Mouse (Mus musculus) lung, adult 18-20 months (tissue): ENCODE data around the gene Il31ra.

ENCODE experiments used
- DNase-seq, 2 experiments: peaks; one replicate each; pipeline ENCODE4 v3.0.0; 2022; ENCODE audit warnings: mixed read lengths in 2 of 2

Il31ra gene

GRCm38 (mm10) chr13:112505436-112505835, 88.7 kb downstream of the Il31ra start:
- no peak for DNase-seq

DNA sequence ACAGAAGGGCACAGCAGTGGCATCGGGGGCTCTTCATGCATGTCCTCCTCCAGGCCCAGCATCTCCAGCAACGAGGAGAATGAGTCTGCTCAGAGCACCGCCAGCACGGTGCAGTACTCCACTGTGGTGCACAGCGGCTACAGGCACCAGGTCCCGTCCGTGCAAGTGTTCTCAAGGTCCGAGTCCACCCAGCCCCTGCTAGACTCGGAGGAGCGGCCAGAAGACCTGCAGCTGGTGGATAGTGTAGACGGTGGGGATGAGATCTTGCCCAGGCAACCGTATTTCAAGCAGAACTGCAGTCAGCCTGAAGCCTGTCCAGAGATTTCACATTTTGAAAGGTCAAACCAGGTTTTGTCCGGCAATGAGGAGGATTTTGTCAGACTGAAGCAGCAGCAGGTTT, 90.3 kb downstream of the Il31ra start:
- DNase-seq, result no peak

GRCm38 (mm10) chr13:112500466-112500865, 93.7 kb downstream of the Il31ra start:
- peak; percentile 20 to 31 for DNase-seq

GRCm38 (mm10) chr13:112500027-112500426, 94.1 kb downstream of the Il31ra start:
- no peak for DNase-seq

DNA sequence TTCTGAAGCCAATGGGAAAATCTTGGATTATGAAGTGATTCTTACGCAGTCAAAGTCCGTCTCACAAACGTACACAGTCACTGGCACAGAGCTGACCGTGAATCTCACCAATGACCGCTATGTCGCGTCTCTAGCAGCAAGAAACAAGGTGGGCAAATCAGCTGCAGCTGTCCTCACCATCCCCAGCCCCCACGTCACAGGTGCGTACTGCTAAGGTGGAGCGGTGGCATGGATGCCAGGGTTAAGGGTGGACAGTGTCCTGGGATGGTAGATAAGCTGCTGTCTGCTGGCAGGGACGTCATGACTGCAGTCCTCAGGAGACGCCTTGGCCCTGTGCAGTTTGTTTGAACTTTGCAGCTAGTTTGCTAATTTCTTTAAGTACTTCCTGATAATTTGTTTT, 99.6 kb downstream of the Il31ra start:
- no peak for DNase-seq

GRCm38 (mm10) chr13:112492285-112492678, 101.9 kb downstream of the Il31ra start:
- no peak for DNase-seq

DNA sequence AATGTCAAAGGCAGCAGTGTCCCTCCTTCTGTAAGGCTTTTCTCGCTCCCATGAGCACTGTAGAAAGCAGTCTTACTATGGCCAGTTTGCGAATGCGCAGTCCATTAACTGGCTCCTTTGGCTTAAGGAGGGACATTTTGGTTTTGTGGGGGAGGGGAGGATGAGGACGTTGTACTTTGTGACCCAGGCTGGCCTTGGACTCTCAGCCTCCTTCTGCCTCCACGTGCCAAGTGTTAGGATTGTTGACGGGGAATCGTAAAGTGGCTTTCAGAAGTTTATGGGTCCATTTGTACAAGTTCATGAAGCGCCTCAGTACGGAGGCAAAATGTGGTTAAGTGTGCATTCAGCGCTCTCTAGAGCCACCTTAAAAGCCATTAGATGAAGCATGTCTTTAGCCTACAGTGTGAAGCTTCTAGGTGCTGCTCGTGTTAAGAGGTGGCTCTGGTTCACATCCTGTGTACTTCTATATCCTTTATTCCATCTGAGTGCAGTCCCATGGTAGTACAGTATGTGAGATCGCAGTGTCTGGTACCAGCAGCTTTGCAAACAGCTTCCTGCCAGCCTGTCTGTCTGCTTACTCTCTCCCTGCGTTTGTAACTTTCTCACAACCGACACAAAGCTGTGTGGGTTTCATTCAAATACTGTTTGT, 102.4 kb downstream of the Il31ra start:
- DNase-seq, result no peak

DNA sequence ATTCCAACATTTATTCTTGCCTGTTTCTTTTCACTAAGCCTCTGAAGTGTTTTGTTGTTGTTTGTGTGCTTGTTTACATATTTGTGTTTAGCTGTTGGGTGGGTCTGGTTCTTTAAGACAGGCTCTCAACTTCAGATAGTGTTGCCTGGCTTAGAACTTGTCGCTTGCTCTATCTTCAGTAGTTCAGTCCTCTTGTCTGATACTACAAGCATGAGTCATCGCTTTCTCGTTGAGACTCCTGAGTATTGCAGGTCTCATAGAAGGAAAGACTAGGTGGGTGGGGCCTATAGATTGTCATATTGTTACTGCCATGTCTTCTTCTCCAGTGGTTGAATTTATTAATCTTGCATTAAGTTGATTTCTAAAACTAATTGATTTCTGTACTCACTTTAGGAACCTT, 104.1 kb downstream of the Il31ra start:
- no peak for DNase-seq

DNA sequence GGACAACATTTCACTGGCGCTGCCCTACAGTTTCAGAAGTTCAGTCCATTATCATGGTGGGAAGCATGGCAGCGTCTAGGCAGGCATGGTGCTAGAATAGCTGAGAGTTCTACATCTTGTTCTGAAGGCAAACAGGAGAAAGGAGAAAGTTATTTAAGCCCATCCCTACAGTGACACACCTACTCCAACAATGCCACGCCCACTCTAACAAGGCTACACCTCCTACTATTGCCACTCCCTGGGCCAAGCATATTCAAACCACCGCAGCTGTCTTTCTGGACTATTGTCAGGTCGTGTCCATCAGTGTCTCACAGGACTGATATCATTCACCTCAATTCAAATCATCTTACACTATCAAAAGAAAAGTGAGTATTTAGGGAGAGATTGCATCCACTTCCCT, 107.5 kb downstream of the Il31ra start:
- DNase-seq, result no peak

GRCm38 (mm10) chr13:112486236-112486635, 107.9 kb downstream of the Il31ra start:
- no peak for DNase-seq

DNA sequence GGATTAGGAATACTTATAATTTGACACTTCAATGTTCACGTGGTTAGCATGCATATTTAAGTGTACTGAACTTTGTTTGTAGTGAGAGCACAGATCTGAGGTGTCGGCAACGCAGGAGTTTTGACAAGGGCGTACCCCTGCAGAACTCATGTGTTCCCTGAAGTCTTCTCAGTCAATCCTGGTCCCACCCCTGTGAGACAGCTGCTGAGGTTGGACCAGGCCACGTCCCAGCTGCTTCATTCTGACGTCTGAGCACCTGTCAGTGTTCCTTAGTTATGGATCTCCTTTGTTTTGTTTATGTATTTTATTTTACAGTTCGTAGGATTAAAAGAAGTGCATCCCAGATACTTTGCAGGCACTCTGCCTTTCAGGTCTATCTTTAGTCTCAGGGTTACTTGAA, 111.1 kb downstream of the Il31ra start:
- no peak for DNase-seq

DNA sequence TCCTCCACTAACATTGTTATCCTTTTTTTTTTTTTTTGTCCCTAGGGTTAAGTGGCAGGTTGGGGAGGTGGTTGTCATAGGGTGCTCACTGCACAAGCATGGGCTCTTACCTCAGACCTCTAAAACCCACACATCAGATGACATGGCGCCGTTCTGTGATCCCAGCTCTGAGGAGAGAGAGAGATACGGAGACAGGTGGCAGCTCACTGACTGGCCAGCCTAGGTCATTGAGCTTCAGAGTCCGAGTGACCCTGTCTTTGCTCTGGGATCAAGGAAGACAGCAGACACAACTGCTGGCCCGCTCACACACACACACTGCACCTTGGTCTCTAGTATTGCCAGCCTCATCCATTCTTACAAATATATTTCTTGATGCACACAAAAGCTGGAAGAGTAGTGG, 111.6 kb downstream of the Il31ra start:
- no peak for DNase-seq

DNA sequence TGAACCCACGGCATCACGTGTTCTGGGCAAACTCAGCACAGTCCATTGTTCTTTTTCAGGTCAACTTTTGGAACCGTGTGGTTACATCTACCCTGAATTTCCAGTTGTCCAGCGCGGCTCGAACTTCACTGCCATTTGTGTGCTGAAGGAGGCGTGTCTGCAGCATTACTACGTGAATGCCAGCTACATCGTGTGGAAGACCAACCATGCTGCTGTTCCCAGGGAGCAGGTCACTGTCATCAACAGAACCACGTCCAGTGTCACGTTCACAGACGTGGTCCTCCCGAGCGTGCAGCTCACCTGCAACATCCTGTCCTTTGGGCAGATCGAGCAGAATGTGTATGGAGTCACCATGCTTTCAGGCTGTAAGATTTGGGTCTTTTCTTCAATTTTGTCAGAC, 114.2 kb downstream of the Il31ra start:
- no peak for DNase-seq

- DNase-seq, result no peak
These were observed 115.1 kb downstream of the Il31ra start for GRCm38 (mm10) chr13:112479032-112479431.

GRCm38 (mm10) chr13:112473757-112474755, 120.1 kb downstream of the Il31ra start:
- no peak for DNase-seq

DNA sequence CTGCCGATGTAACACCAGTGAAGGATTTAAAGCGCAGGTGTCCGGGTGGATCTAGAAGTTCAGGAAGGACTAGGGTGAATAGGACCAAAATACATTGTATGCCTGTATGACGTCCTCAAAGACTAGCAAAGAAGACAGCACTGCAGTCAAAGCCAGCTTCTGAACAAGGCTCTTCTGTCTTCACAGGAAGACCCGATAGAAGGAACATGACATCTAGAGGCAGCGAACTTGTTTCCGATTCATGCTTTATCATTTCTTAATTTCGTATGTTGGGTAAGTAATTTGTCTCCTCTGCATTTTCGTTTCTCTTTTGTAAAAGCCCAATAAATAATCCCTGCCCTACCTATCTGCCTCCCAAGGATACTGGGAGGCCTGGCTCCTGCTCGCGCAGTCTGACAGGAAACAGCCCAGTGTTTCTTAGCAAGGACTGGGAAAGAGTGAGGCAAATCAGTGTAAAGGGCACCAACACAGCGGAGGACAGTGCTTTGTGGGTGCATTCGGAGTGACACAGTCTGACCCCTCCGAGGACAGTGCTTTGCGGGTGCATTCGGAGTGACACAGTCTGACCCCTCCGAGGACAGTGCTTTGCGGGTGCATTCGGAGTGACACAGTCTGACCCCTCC, 121.6 kb downstream of the Il31ra start:
- DNase-seq, result no peak

GRCm38 (mm10) chr13:112471201-112471600, 123.0 kb downstream of the Il31ra start:
- DNase-seq, result no peak
